In genomic region chr5:137770709-137771108, GRCm38 (mm10) we compare ENCODE assay signal across 9 mouse cellular contexts. TPM values are rescaled to one million over a fixed set of nuclear protein-coding genes. Genes with fewer than 3 reads are reported as not detected.
DNase-seq lines count a peak whose midpoint lies in the region; ATAC-seq lines count a peak whose summit lies in the region.
"Had no signal": no experiment of that assay in that cellular context is flagged by ENCODE, and none has a peak within 500 bp of the region (broad histone marks: within the 10 kb centered on the region; RNA-seq: fewer than 3 reads in every experiment).

No protein-coding gene starts in this region.

- H3K9ac ChIP-seq in embryonic facial prominence, embryonic 11.5 days (replicated peaks; ENCODE audit: low read length) = no peak overlapping the region
- no peak overlapping the region for H3K9ac ChIP-seq in liver, embryonic 13.5 days
- H3K9ac ChIP-seq: neural tube, embryonic 12.5 days had no signal

- H3K4me2 ChIP-seq in embryonic facial prominence, embryonic 11.5 days (ENCODE audit: low read depth, low read length) = no peak overlapping the region
- no peak overlapping the region for H3K4me2 ChIP-seq in liver, embryonic 13.5 days
- H3K4me2 ChIP-seq: neural tube, embryonic 12.5 days had no signal

- no peaks in the 10 kb centered on the region for H3K36me3 ChIP-seq in embryonic facial prominence, embryonic 11.5 days (replicated peaks; ENCODE audit: control insufficient read depth, insufficient read depth, low read depth, low read length)
- no peaks in the 10 kb centered on the region for H3K36me3 ChIP-seq in liver, embryonic 13.5 days
- H3K36me3 ChIP-seq: neural tube, embryonic 12.5 days had no signal

- DNase-seq in kidney, postnatal 10 days = peak; percentile 39
- no peak for DNase-seq in kidney, postnatal 14 days
- DNase-seq in NIH3T3 (ENCODE audit: low read depth) = peak; percentile 83
- DNase-seq in embryonic facial prominence, embryonic 11.5 days (ENCODE audit: low spot score) = peak; percentile 77
- DNase-seq in liver, embryonic 13.5 days = peak; percentile 48
- peak; percentile 82 for DNase-seq in thymus, postnatal 0 days (ENCODE audit: low spot score)
- DNase-seq in frontal cortex, postnatal 10 days (ENCODE audit: low spot score in 2 of 2) = no peak
- DNase-seq in cerebellum, postnatal 36 days = no peak

- no peak for ATAC-seq in embryonic facial prominence, embryonic 11.5 days (replicated peaks; ENCODE audit: insufficient number of reproducible peaks, low FRiP score, low TSS enrichment, low read depth)
- peak; percentile 56; the same call in 1 of the 2 replicates for ATAC-seq in liver, embryonic 13.5 days (ENCODE audit: low read depth)

- H3K9me3 ChIP-seq in embryonic facial prominence, embryonic 11.5 days (replicated peaks; ENCODE audit: control insufficient read depth, low read length) = no peaks in the 10 kb centered on the region
- no peaks in the 10 kb centered on the region for H3K9me3 ChIP-seq in liver, embryonic 13.5 days (replicated peaks)
- H3K9me3 ChIP-seq: neural tube, embryonic 12.5 days had no signal

- no peak overlapping the region for H3K4me3 ChIP-seq in embryonic facial prominence, embryonic 11.5 days (ENCODE audit: low read depth, low read length)
- no peak overlapping the region for H3K4me3 ChIP-seq in liver, embryonic 13.5 days (replicated peaks)
- H3K4me3 ChIP-seq: neural tube, embryonic 12.5 days had no signal

- H3K27me3 ChIP-seq in embryonic facial prominence, embryonic 11.5 days (ENCODE audit: control insufficient read depth, insufficient read depth, low read length) = no peaks in the 10 kb centered on the region
- no peaks in the 10 kb centered on the region for H3K27me3 ChIP-seq in liver, embryonic 13.5 days
- H3K27me3 ChIP-seq: neural tube, embryonic 12.5 days had no signal

- H3K4me1 ChIP-seq in embryonic facial prominence, embryonic 11.5 days (ENCODE audit: control insufficient read depth, insufficient read depth, low read length) = no peaks in the 10 kb centered on the region
- H3K4me1 ChIP-seq in liver, embryonic 13.5 days (replicated peaks) = peaks cover 26% of the 10 kb centered on the region
- H3K4me1 ChIP-seq: neural tube, embryonic 12.5 days had no signal

- 62% methylated on average over 2 of the region's 2 CpGs for WGBS in embryonic facial prominence, embryonic 11.5 days
- 22% methylated on average over 2 of the region's 2 CpGs for WGBS in liver, embryonic 13.5 days (ENCODE audit: insufficient replicate concordance)

- no peak overlapping the region for H3K27ac ChIP-seq in embryonic facial prominence, embryonic 11.5 days (replicated peaks; ENCODE audit: low read depth, low read length)
- H3K27ac ChIP-seq in liver, embryonic 13.5 days = no peak overlapping the region
- H3K27ac ChIP-seq: neural tube, embryonic 12.5 days had no signal

RNA-seq across cellular contexts. Expression of gene Ppp1r35, which starts 7.9 kb away (rescaled TPM):
- polyA plus RNA-seq in embryonic facial prominence, embryonic 11.5 days (2014; fragmentation: Nextera tagmentation; extraction: Ambion mirVana) = 57.6 and 65.1 TPM in 2 replicates
- 17.8 and 20.1 TPM in 2 replicates for polyA plus RNA-seq in liver, embryonic 13.5 days (2015; fragmentation: Nextera tagmentation; extraction: Ambion mirVana)
- 69.4 and 69.6 TPM in 2 replicates for polyA plus RNA-seq in thymus, postnatal 0 days (2015; fragmentation: Nextera tagmentation; extraction: Ambion mirVana)

RNA-seq across cellular contexts. Expression of gene Mepce, which starts 16.7 kb away (rescaled TPM):
- polyA plus RNA-seq in embryonic facial prominence, embryonic 11.5 days (2014; fragmentation: Nextera tagmentation; extraction: Ambion mirVana) = 11.5 and 12.5 TPM in 2 replicates
- polyA plus RNA-seq in liver, embryonic 13.5 days (2015; fragmentation: Nextera tagmentation; extraction: Ambion mirVana) = 4.5 and 4.9 TPM in 2 replicates
- 13.1 and 17.2 TPM in 2 replicates for polyA plus RNA-seq in thymus, postnatal 0 days (2015; fragmentation: Nextera tagmentation; extraction: Ambion mirVana)

RNA-seq across cellular contexts. Expression of gene Zcwpw1, which starts 16.9 kb away (rescaled TPM):
- 22.0 and 23.1 TPM in 2 replicates for polyA plus RNA-seq in embryonic facial prominence, embryonic 11.5 days (2014; fragmentation: Nextera tagmentation; extraction: Ambion mirVana)
- polyA plus RNA-seq in liver, embryonic 13.5 days (2015; fragmentation: Nextera tagmentation; extraction: Ambion mirVana) = 3.5 and 4.8 TPM in 2 replicates
- polyA plus RNA-seq in thymus, postnatal 0 days (2015; fragmentation: Nextera tagmentation; extraction: Ambion mirVana) = 17.7 and 18.6 TPM in 2 replicates

RNA-seq across cellular contexts. Expression of gene Tsc22d4, which starts 25.2 kb away (rescaled TPM):
- polyA plus RNA-seq in embryonic facial prominence, embryonic 11.5 days (2014; fragmentation: Nextera tagmentation; extraction: Ambion mirVana) = 76.1 and 78.8 TPM in 2 replicates
- 66.8 and 69.1 TPM in 2 replicates for polyA plus RNA-seq in liver, embryonic 13.5 days (2015; fragmentation: Nextera tagmentation; extraction: Ambion mirVana)
- 353 and 419 TPM in 2 replicates for polyA plus RNA-seq in thymus, postnatal 0 days (2015; fragmentation: Nextera tagmentation; extraction: Ambion mirVana)

RNA-seq across cellular contexts. Expression of gene Nyap1, which starts 29.3 kb away (rescaled TPM):
- polyA plus RNA-seq in embryonic facial prominence, embryonic 11.5 days (2014; fragmentation: Nextera tagmentation; extraction: Ambion mirVana) = 1.6 and 2.5 TPM in 2 replicates
- polyA plus RNA-seq in liver, embryonic 13.5 days (2015; fragmentation: Nextera tagmentation; extraction: Ambion mirVana) = 0.17 and 0.19 TPM in 2 replicates
- 7.2 and 8.8 TPM in 2 replicates for polyA plus RNA-seq in thymus, postnatal 0 days (2015; fragmentation: Nextera tagmentation; extraction: Ambion mirVana)

Comparison
In these comparisons a context has a peak if more than half of its experiments do, and no peak if none do; other contexts are left out.
1. DNase-seq: peak in kidney, postnatal 10 days (single experiment), NIH3T3 (single experiment), embryonic facial prominence, embryonic 11.5 days (single experiment), liver, embryonic 13.5 days (single experiment) and thymus, postnatal 0 days (single experiment); none in kidney, postnatal 14 days (single experiment), frontal cortex, postnatal 10 days (0 of 2) and cerebellum, postnatal 36 days (0 of 2).